Mouse (Mus musculus) Patski (cell line): Measurements from ENCODE around the gene Sipa1l3. TPM values are rescaled to one million over a fixed set of nuclear protein-coding genes. Genes with fewer than 3 reads are reported as not detected.

ENCODE experiments used
- ATAC-seq: fragments of 100-300 bp; one replicate; pipeline ENCODE4 v1.8.0; 2021
- CTCF ChIA-PET: fragments of 350-600 bp; sonication (Branson Sonifier 250); formaldehyde crosslinking; loops from one replicate; lab custom pipeline; 2022; ENCODE audit warnings: inconsistent platforms; lab: Charles Lee
- POLR2A ChIA-PET: fragments of 350-600 bp; sonication (Branson Sonifier 250); formaldehyde crosslinking; loops from one replicate; lab custom pipeline; 2022; ENCODE audit warnings: antibody characterized with exemption, inconsistent platforms; lab: Charles Lee
- DNase-seq: peaks from one replicate; pipeline ENCODE4 v3.0.0-alpha.2; 2011; ENCODE audit warnings: low read depth, low spot score
- H3K27me3 ChIP-seq: fragments of 371-371 bp; one replicate; pipeline ENCODE4 v1.5.1; 2021
- CTCF ChIP-seq: fragments of 100-300 bp; IDR thresholded peaks from one replicate; pipeline ENCODE4 v1.5.1; 2021
- in situ Hi-C: fragments of 300-500 bp; cut with MboI; formaldehyde crosslinking; loops from 3 replicates; pipeline ENCODE4 v1.11.1; 2018; ENCODE audit warnings: low pct_unique_long_range_greater_than_20kb, mixed read lengths
- polyA plus RNA-seq: library from polyadenylated mRNA; unstranded; gene quantifications from one replicate; pipeline ENCODE4 v1.2.3, GENCODE M21; 2021

Gene Sipa1l3
- polyA plus RNA-seq, 1 experiment from 2014 or later = 27.2 TPM

DNA sequence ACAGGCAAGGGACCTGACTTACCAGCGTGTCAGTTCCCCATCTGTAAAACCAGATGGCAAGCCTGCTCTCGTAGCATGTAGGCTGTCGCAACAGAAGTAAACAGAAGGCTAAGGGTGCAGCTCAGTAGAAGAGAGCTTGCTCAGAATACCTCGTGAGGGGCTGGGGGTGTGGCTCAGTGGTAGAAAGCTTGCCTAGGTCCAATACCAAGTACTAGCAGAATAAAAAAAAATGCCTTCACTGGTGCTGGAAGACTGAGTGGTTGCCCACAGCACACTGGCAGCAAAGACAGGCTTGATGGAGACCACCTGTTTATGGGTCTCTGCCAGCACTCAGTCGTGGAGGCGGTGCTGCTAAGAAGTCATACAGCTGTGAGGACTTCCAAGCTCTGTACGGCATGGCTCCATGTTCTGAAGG is 93.0 kb downstream of the Sipa1l3 start:
- ChIA-PET POLR2A (no interaction called here), CTCF (interaction anchor here (1.1 to 2.4 kb wide), 5 partner anchors 8 to 95 kb away, joined by 3 to 9 read pairs (median 3); no protein-coding TSS in a partner anchor)
- ATAC-seq (no peak), DNase-seq (no peak)
- in situ Hi-C loops = no loop called here
- no peaks in the 10 kb centered on the region for H3K27me3 ChIP-seq
- no peak for TF ChIP-seq CTCF

DNA sequence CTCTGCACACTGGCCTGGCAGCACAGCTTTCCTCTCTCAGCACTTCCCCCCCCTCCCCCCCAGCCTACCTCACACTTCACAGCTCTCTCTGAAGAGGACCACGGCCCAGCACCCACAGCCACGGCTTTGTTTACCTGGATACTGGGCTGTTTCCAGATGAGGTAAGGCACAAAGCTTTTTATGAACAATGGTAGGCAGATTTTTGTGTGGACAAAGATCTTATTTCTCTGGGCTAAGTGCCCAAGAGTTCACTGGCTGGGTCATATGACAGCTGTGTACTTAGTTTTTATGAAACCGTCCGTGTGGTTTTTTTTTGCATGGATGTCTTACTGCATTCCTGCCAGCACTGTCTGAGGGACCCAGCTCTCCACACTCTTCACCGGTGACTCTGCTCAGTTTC is 93.8 kb downstream of the Sipa1l3 start:
- in situ Hi-C loops = no loop called here
- ATAC-seq (peak; percentile 84), DNase-seq (peak; percentile 89)
- H3K27me3 ChIP-seq = no peaks in the 10 kb centered on the region
- ChIA-PET CTCF (interaction anchor here (1.0 to 2.4 kb wide), 7 partner anchors 11 to 96 kb away, joined by 3 to 9 read pairs (median 4); no protein-coding TSS in a partner anchor), POLR2A (interaction anchor here (1.3 kb wide), 1 partner anchor 11 kb away, joined by 3 read pairs; no protein-coding TSS in a partner anchor)
- TF ChIP-seq CTCF = no peak

DNA sequence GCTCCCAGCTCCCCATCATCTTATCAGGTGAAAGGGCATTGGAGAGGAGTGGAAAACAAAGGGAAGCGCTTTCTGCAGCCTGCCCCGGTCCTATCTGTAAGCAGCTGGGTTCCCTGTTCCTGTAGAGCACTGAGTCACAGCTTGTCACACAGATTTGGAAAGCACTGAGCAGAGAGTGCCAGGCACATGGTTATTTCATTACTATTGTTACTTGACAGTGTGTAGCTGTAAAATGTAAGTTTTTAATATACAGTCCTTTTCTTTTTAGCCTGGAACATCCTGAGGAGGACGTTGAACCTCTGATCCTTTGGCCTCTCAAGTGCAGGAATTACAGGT is 96.6 kb downstream of the Sipa1l3 start:
- no peaks in the 10 kb centered on the region for H3K27me3 ChIP-seq
- no peak for ATAC-seq
- no peak for TF ChIP-seq CTCF
- ChIA-PET POLR2A (interaction anchor here (0.7 kb wide), 1 partner anchor 38 kb away, joined by 3 read pairs; no protein-coding TSS in a partner anchor), CTCF (interaction anchor here (2.6 kb wide), 1 partner anchor 12 kb away, joined by 9 read pairs; no protein-coding TSS in a partner anchor)
- in situ Hi-C loops = no loop called here
- no peak for DNase-seq

DNA sequence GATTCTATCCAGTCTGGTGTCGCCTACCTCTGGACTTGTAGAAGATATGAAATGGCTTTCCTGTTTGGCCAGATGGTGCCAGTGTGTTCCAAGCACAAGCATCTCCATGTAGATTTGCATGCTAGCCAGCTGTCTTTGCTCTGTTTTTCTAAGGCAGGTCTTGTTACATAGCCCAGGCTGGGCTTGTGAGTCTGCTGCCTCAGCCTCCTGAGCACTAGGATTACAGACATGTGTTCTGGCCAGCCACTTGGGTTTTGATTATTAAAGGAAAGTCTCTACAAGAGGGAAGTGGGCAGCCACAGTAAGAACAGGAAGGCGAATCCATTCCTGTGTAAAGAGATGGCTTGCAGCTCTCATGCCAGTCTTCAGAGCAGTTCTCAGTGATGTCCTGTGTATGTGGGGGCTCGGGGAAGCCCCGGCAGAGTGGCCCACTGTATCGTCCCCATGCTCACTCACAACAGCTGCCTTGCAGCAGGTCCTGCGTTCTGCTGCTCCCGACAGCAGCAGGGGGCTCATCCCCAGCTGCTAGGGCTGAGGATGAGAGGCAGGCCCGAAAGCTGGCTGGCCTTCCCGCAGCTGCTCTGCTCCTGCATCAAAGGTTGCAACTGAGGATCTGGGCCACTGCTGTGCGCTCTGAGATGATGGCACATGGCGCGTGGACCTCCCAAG is 97.1 kb downstream of the Sipa1l3 start:
- POLR2A ChIA-PET = interaction anchor here (0.7 kb wide), 1 partner anchor 37 kb away, joined by 3 read pairs; no protein-coding TSS in a partner anchor
- H3K27me3 ChIP-seq = no peaks in the 10 kb centered on the region
- ATAC-seq = no peak
- no peak for DNase-seq
- no peak for TF ChIP-seq CTCF
- CTCF ChIA-PET = interaction anchor here (1.4 to 2.6 kb wide), 2 partner anchors 11 to 38 kb away, joined by 3 to 9 read pairs; no protein-coding TSS in a partner anchor
- in situ Hi-C loops = no loop called here

DNA sequence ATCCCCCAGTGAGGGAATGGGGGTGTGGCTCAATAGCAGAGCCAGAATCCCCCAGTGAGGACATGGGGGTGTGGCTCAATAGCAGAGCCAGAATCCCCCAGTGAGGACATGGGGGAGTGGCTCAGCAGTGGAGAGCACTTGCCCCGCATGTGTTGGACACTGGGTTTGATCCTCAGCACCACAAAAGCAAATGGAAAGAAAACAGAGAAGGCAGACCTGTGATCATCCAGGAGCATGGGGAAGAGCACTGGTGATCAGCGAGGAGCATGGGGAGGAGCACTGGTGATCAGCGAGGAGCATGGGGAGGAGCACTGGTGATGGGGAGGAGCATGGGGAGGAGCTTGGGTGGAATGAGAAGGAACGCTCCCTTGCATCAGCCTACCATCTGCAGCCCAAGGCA is 98.6 kb downstream of the Sipa1l3 start:
- ATAC-seq (no peak), DNase-seq (no peak)
- H3K27me3 ChIP-seq = no peaks in the 10 kb centered on the region
- ChIA-PET CTCF (interaction anchor here (2.6 kb wide), 1 partner anchor 10 kb away, joined by 9 read pairs; no protein-coding TSS in a partner anchor), POLR2A (no interaction called here)
- in situ Hi-C loops = no loop called here
- TF ChIP-seq CTCF = no peak

DNA sequence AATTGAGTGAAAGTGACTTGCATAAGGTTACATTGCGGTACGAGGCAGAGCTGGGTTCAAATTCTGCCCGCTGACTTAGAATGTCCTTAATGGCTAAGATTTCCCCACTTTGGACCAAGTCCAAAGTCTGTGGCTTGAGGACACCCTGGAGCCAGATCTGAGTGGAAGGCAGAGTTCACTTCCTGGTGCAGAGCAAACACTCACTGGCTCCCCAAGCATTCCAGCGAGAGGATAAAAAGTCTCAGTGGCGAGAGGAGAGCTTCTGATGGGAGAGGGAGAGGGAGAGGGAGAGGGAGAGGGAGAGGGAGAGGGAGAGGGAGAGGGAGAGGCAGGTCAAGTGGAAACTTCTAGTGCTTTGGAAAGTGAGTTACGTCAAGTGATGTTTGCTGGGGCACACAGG is 100.2 kb downstream of the Sipa1l3 start:
- H3K27me3 ChIP-seq = no peaks in the 10 kb centered on the region
- POLR2A ChIA-PET = no interaction called here
- DNase-seq (no peak), ATAC-seq (no peak)
- in situ Hi-C loops = no loop called here
- TF ChIP-seq CTCF = no peak
- CTCF ChIA-PET = interaction anchor here (0.9 kb wide), 1 partner anchor 11 kb away, joined by 3 read pairs; no protein-coding TSS in a partner anchor

DNA sequence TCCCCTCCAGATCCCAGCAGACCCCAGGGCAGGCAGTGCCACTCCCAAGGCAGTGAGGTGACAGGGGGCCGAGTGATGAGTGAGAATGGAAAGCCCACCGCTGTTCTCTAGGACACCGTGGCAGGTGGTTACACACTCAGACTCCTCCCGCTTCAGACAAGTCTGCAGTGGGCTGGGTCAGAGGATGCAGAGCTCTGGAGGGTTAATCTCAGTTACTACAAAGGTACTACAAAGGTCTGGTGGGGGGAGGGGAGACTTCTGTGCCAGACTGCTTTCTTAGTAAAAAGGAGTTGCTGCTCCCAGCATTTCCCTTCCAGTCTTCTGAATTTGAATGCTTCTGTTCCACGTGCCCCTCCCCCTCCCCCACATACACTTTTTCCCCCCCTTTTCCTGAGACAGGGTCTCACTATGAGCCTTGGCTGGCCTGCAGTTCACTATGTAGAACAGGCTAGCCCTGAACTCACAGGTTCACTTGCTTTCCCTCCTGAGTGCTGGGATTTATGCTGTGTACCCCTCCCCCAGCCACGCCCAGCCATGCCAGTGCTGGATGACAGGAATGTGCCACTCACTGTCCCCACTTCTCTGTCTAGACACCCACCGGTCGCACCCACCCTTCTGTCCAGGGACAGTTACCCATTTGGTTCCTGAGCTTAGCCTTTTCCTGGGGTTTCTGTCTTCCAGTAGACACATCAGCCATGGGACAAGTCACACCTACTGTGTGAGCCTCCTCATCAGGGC is 100.9 kb downstream of the Sipa1l3 start:
- TF ChIP-seq CTCF = no peak
- no peaks in the 10 kb centered on the region for H3K27me3 ChIP-seq
- ChIA-PET CTCF (interaction anchor here (0.9 to 1.5 kb wide), 3 partner anchors 8 to 11 kb away, joined by 3 read pairs; no protein-coding TSS in a partner anchor), POLR2A (no interaction called here)
- DNase-seq (no peak), ATAC-seq (no peak)
- in situ Hi-C loops = no loop called here

DNA sequence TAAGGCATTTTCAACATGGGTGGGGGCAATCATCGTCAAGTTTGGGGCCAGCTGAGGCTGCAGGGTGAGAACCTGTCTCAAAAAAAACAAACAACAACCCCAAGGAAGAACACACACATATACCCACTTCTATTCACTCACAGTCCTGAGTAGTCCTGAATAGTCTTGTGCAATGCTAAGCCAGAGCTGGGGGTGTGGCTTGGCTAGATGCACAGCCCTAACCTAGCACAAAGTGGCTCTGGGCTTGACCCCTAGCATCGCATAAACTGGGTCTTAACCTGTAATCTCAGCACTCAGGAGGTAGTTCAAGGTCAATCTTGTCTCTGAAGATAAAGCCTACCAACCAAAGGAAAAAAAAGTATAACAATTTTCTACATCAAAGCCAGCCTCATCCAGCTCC is 101.5 kb downstream of the Sipa1l3 start:
- no peaks in the 10 kb centered on the region for H3K27me3 ChIP-seq
- ATAC-seq (no peak), DNase-seq (no peak)
- POLR2A ChIA-PET = interaction anchor here (1.2 kb wide), 1 partner anchor 11 kb away, joined by 3 read pairs; no protein-coding TSS in a partner anchor
- in situ Hi-C loops = no loop called here
- no peak for TF ChIP-seq CTCF
- CTCF ChIA-PET = interaction anchor here (1.0 to 1.5 kb wide), 2 partner anchors 9 to 10 kb away, joined by 3 read pairs; no protein-coding TSS in a partner anchor

DNA sequence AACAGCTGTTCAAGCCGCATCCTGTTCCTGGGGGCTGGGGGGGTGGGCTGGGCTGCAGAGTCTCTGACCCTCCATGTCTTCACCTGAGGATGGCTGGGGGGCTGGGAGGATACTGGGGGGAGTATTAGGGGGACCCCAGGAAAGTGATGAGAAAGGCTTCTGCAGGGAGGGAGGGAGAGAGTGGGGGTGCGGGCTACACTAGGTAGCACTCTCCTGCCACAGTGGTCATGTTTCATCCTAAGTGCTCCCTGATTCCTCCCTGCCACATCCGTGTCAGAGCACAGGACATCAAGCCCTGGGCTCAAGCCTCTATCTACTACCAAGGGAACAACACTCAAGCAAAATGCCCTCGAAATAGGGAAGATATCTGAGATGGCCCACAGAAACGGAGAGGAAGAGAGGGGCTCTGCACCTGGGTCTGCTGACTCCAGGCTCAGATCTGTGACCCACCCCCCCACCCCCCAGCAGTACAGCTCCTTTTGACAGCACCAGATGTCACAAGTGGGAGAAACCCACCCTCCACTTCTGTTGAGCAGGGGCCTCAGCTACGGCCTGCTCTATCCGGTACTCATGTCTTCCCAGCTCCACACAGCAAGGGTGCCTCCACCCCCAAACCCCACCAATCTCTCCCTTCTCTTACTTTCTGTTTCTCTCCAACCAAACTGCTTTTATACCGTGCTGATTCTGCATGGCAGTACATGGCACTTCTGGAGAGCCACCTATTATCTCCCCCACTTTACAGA is 106.4 kb downstream of the Sipa1l3 start:
- no peak for DNase-seq
- POLR2A ChIA-PET = no interaction called here
- in situ Hi-C loops = no loop called here
- no peak for ATAC-seq
- no peak for TF ChIP-seq CTCF
- CTCF ChIA-PET = no interaction called here
- H3K27me3 ChIP-seq = no peaks in the 10 kb centered on the region
